ENCODE assay signal across 18 mouse cellular contexts in genomic region chr2:32242986-32243385, GRCm38 (mm10). TPM values are rescaled to one million over a fixed set of nuclear protein-coding genes. Genes with fewer than 3 reads are reported as not detected.
A peak's percentile ranks its signal among the peaks of the same experiment; 100 is the strongest.
DNase-seq lines count a peak whose midpoint lies in the region; TF ChIP-seq lines count a peak whose summit lies in the region.
"Had no signal": no experiment of that assay in that cellular context is flagged by ENCODE, and none has a peak within 500 bp of the region (broad histone marks: within the 10 kb centered on the region; RNA-seq: fewer than 3 reads in every experiment).

No protein-coding gene starts in this region.

- no peak for TF ChIP-seq POLR2A in kidney, adult 2 months (IDR thresholded peaks at IDR 0.05; ENCODE audit: low read depth, low read length)

- no peaks in the 10 kb centered on the region for H3K27me3 ChIP-seq in kidney, adult 2 months (replicated peaks; ENCODE audit: control insufficient read depth, insufficient read depth, low read length)
- H3K27me3 ChIP-seq: CH12.LX, Patski had no signal

- H3K4me3 ChIP-seq in kidney, adult 2 months (ENCODE audit: insufficient read depth, low read depth, low read length) = no peak overlapping the region

- no peaks in the 10 kb centered on the region; the same call in none of the 2 replicates for H3K36me3 ChIP-seq in kidney, adult 2 months (ENCODE audit: control insufficient read depth, insufficient read depth, low read length)

- TF ChIP-seq CTCF in kidney, adult 2 months (conservative IDR thresholded peaks at IDR 0.05; ENCODE audit: insufficient read depth, insufficient read length, low read depth, low read length) = no peak

- peak; percentile 53 for DNase-seq in kidney, adult 2 months
- DNase-seq in kidney, postnatal 14 days = no peak
- peak; percentile 65 for DNase-seq in kidney, adult 9 months
- DNase-seq in kidney, postnatal 25 days = no peak
- DNase-seq in kidney, postnatal 36 days = peak; percentile 48 to 55
- DNase-seq in kidney, postnatal 10 days = no peak
- DNase-seq: adrenal gland, adult 2 months; adrenal gland, adult 8-10 months; adrenal gland, postnatal 10 days; adrenal gland, postnatal 14 days; adrenal gland, postnatal 25 days; adrenal gland, postnatal 36 days; B cell, adult 2 months; cerebellum, adult 11 months; cerebellum, adult 11-12 months; cerebellum, adult 18-20 months had no signal

- peak overlapping the region; percentile 26; the same call in 1 of the 2 replicates for H3K27ac ChIP-seq in kidney, adult 2 months (ENCODE audit: insufficient read depth, low read depth, low read length)

- no peaks in the 10 kb centered on the region for H3K4me1 ChIP-seq in kidney, adult 2 months (ENCODE audit: control insufficient read depth, insufficient read depth, low read length)

- WGBS in kidney, adult 2 months = 61% methylated on average over 4 of the region's 4 CpGs

RNA-seq across cellular contexts. Expression of gene Pomt1, which starts 6.6 kb away (rescaled TPM):
- polyA plus RNA-seq in kidney, adult 2 months (2012; rRNA removed) = 30.2 and 37.2 TPM in 2 replicates

RNA-seq across cellular contexts. Expression of gene Uck1, which starts 17.0 kb away (rescaled TPM):
- polyA plus RNA-seq in kidney, adult 2 months (2012; rRNA removed) = 134 and 147 TPM in 2 replicates

RNA-seq across cellular contexts. Expression of gene Golga2, which starts 44.2 kb away (rescaled TPM):
- polyA plus RNA-seq in kidney, adult 2 months (2012; rRNA removed) = 30.8 and 31.2 TPM in 2 replicates

RNA-seq across cellular contexts. Expression of gene Swi5, which starts 44.9 kb away (rescaled TPM):
- polyA plus RNA-seq in kidney, adult 2 months (2012; rRNA removed) = 191 and 242 TPM in 2 replicates

Comparison
In these comparisons a context has a peak if more than half of its experiments do, and no peak if none do; other contexts are left out.
1. DNase-seq: peak in kidney, adult 2 months (single experiment), kidney, adult 9 months (single experiment) and kidney, postnatal 36 days (2 of 2); none in kidney, postnatal 14 days (single experiment), kidney, postnatal 25 days (0 of 2) and kidney, postnatal 10 days (single experiment).